Mouse (Mus musculus): ENCODE data around the gene BC049762. TPM values are rescaled to one million over a fixed set of nuclear protein-coding genes. Genes with fewer than 3 reads are reported as not detected.

The BC049762 gene
- polyA plus RNA-seq, 1 experiment from 2014 or later = 0.36 TPM

Other genes starting within 250 kb of the BC049762 start
- not detected in 2 replicates for gene Olfr54, start 248.8 kb downstream of the BC049762 start, polyA plus RNA-seq (2016; fragmentation: Nextera tagmentation; extraction: Ambion mirVana)
- gene Olfr1375, start 214.9 kb downstream of the BC049762 start, polyA plus RNA-seq (2016; fragmentation: Nextera tagmentation; extraction: Ambion mirVana) = not detected in 2 replicates
- 6.1 and 7.4 TPM in 2 replicates for gene Zfp354a, start 203.8 kb downstream of the BC049762 start, polyA plus RNA-seq (2016; fragmentation: Nextera tagmentation; extraction: Ambion mirVana)
- not detected in 2 replicates for gene Gm12569, start 42.6 kb downstream of the BC049762 start, polyA plus RNA-seq (2016; fragmentation: Nextera tagmentation; extraction: Ambion mirVana)
- gene Clk4, start 1.3 kb downstream of the BC049762 start, polyA plus RNA-seq (2016; fragmentation: Nextera tagmentation; extraction: Ambion mirVana) = 71.2 and 86.8 TPM in 2 replicates
- 10.2 and 12.1 TPM in 2 replicates for gene Col23a1, start 26.9 kb upstream of the BC049762 start, polyA plus RNA-seq (2016; fragmentation: Nextera tagmentation; extraction: Ambion mirVana)